Mouse (Mus musculus) limb, embryonic 13.5 days (tissue): ENCODE measurements around the gene Asb6. TPM values are rescaled to one million over a fixed set of nuclear protein-coding genes. Genes with fewer than 3 reads are reported as not detected.

Source experiments
- ATAC-seq: fragments of 200-750 bp; cut with Nextera tagmentation; 2 replicates; pipeline ENCODE4 v1.8.0; 2017; ENCODE audit warnings: low read depth, moderate number of reproducible peaks, moderate TSS enrichment; ENCODE audit not compliant: low FRiP score
- H3K27ac ChIP-seq: fragments of 300-500 bp; sonication (generic); 2 replicates; pipeline ENCODE4 v1.5.1; 2015; ENCODE audit warnings: inconsistent platforms, mild to moderate bottlenecking, moderate library complexity
- H3K27me3 ChIP-seq: fragments of 300-500 bp; sonication (generic); 2 replicates; pipeline ENCODE4 v1.6.1; 2015; ENCODE audit warnings: mild to moderate bottlenecking, inconsistent platforms
- H3K36me3 ChIP-seq: fragments of 300-500 bp; sonication (generic); 2 replicates; pipeline ENCODE4 v1.6.1; 2015; ENCODE audit warnings: inconsistent platforms, mild to moderate bottlenecking, moderate library complexity
- H3K4me1 ChIP-seq: fragments of 300-500 bp; sonication (generic); 2 replicates; pipeline ENCODE4 v1.6.1; 2015; ENCODE audit warnings: inconsistent platforms
- H3K4me2 ChIP-seq: fragments of 300-500 bp; sonication (generic); replicated peaks from 2 replicates; pipeline ENCODE4 v1.6.1; 2015; ENCODE audit warnings: inconsistent platforms, mild to moderate bottlenecking, moderate library complexity
- H3K4me3 ChIP-seq: fragments of 300-500 bp; sonication (generic); 2 replicates; pipeline ENCODE4 v1.5.1; 2015; ENCODE audit warnings: moderate library complexity, mild to moderate bottlenecking, inconsistent platforms
- H3K9ac ChIP-seq: fragments of 300-500 bp; sonication (generic); 2 replicates; pipeline ENCODE4 v1.6.1; 2015; ENCODE audit warnings: mild to moderate bottlenecking, inconsistent platforms
- H3K9me3 ChIP-seq: fragments of 300-500 bp; sonication (generic); 2 replicates; pipeline ENCODE4 v1.6.1; 2016; ENCODE audit warnings: inconsistent platforms
- WGBS: fragments of 180-500 bp; shearing (Covaris S2); methylation state at CpG from one replicate; pipeline ENCODE4 v1.1.7; 2015; 5-methylcytosine and 5-hydroxymethylcytosine counted together
- polyA plus RNA-seq: library from polyadenylated mRNA; unstranded; fragments of >200 nt; fragmentation: Nextera tagmentation; extraction: Ambion mirVana; gene quantifications from 2 replicates; pipeline ENCODE4 v1.2.1, GENCODE M21; 2015

The Asb6 gene
- polyA plus RNA-seq, 1 experiment from 2014 or later, result 39.2 TPM

GRCm38 (mm10) chr2:30829315-30829714 lies 818 bp downstream of the Asb6 start:
- no peak overlapping the region for H3K27ac ChIP-seq

GRCm38 (mm10) chr2:30827749-30828475 lies 2.2 kb downstream of the Asb6 start:
- peak; percentile 86 for ATAC-seq
- peak overlapping the region; percentile 97 for H3K4me2 ChIP-seq
- H3K9me3 ChIP-seq, result no peaks in the 10 kb centered on the region
- no peaks in the 10 kb centered on the region for H3K27me3 ChIP-seq
- WGBS, result under 1% methylated on average over 63 of the region's 63 CpGs
- H3K9ac ChIP-seq, result peak overlapping the region; percentile 96
- peaks cover 40% of the 10 kb centered on the region for H3K36me3 ChIP-seq
- peaks cover 33% of the 10 kb centered on the region for H3K4me1 ChIP-seq
- H3K4me3 ChIP-seq, result peak overlapping the region; percentile 99
- H3K27ac ChIP-seq, result peak overlapping the region; percentile 61; the same call in 1 of the 2 replicates

More at GRCm38 (mm10) chr2:30829315-30829714, 818 bp downstream of the Asb6 start:
- no peak for ATAC-seq
- Histone ChIP-seq H3K9ac (no peak overlapping the region), H3K27me3 (no peaks in the 10 kb centered on the region), H3K4me1 (peaks cover 38% of the 10 kb centered on the region), H3K4me2 (no peak overlapping the region), H3K4me3 (no peak overlapping the region), H3K9me3 (no peaks in the 10 kb centered on the region), H3K36me3 (peaks cover 26% of the 10 kb centered on the region)
- 41% methylated on average over 5 of the region's 5 CpGs for WGBS

- H3K4me1 ChIP-seq, result peaks cover 28% of the 10 kb centered on the region
- peaks cover 48% of the 10 kb centered on the region for H3K36me3 ChIP-seq
- peak overlapping the region; percentile 97 for H3K4me2 ChIP-seq
- no peaks in the 10 kb centered on the region for H3K27me3 ChIP-seq
- peak overlapping the region; percentile 61; the same call in 1 of the 2 replicates for H3K27ac ChIP-seq
- 0 out of 2 replicates have a peak, but pooled peaks have one; percentile 2 for ATAC-seq
- H3K9me3 ChIP-seq, result no peaks in the 10 kb centered on the region
- peak overlapping the region; percentile 96 for H3K9ac ChIP-seq
- peak overlapping the region; percentile 99 for H3K4me3 ChIP-seq
- 32% methylated on average over 26 of the region's 26 CpGs for WGBS
These were observed 3.0 kb downstream of the Asb6 start for GRCm38 (mm10) chr2:30826825-30827748.

- 73% methylated on average over 13 of the region's 13 CpGs for WGBS
- H3K9ac ChIP-seq, result no peak overlapping the region
- H3K4me3 ChIP-seq, result no peak overlapping the region
- peak; percentile 19; the same call in 1 of the 2 replicates for ATAC-seq
- H3K9me3 ChIP-seq, result peaks cover 9% of the 10 kb centered on the region; the same call in 1 of the 2 replicates
- H3K27ac ChIP-seq, result no peak overlapping the region
- H3K4me1 ChIP-seq, result peaks cover 24% of the 10 kb centered on the region
- no peak overlapping the region for H3K4me2 ChIP-seq
- peaks cover 81% of the 10 kb centered on the region for H3K36me3 ChIP-seq
- H3K27me3 ChIP-seq, result no peaks in the 10 kb centered on the region
These were observed 6.6 kb downstream of the Asb6 start for GRCm38 (mm10) chr2:30823385-30824153.

GRCm38 (mm10) chr2:30822460-30822859 lies 7.7 kb downstream of the Asb6 start:
- WGBS, result 94% methylated on average over 8 of the region's 8 CpGs
- peaks cover 9% of the 10 kb centered on the region; the same call in 1 of the 2 replicates for H3K9me3 ChIP-seq
- no peak overlapping the region for H3K4me3 ChIP-seq
- H3K4me2 ChIP-seq, result no peak overlapping the region
- no peak overlapping the region for H3K9ac ChIP-seq
- peaks cover 20% of the 10 kb centered on the region for H3K4me1 ChIP-seq
- no peak for ATAC-seq
- H3K36me3 ChIP-seq, result peaks cover 92% of the 10 kb centered on the region
- no peaks in the 10 kb centered on the region for H3K27me3 ChIP-seq
- H3K27ac ChIP-seq, result no peak overlapping the region

DNA sequence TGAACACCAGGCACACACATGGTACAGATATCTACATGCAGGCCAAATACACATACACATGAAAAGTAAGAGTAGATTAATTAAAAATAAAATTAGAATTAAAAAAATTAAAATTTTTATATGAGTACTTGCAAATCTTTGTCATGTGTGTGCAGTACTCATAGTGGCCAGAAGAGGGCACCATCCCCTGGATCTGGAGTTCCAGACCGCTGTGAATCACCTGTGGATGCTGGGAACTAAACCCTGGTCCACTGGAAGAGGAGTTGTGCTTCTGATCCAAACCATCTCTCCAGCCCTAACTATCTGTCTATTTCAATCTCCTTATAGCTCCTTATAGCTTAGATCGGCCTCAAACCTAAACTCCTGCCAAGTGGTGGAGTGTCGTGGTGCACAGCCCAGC lies 9.1 kb downstream of the Asb6 start:
- 89% methylated on average over 3 of the region's 3 CpGs for WGBS
- H3K4me1 ChIP-seq, result peaks cover 8% of the 10 kb centered on the region; the same call in 1 of the 2 replicates

GRCm38 (mm10) chr2:30819873-30820272 lies 10.3 kb downstream of the Asb6 start:
- Histone ChIP-seq H3K9ac (no peak overlapping the region), H3K36me3 (peaks cover 95% of the 10 kb centered on the region), H3K4me2 (no peak overlapping the region), H3K4me3 (no peak overlapping the region), H3K4me1 (peaks cover 8% of the 10 kb centered on the region; the same call in 1 of the 2 replicates), H3K27ac (no peak overlapping the region), H3K9me3 (peaks cover 9% of the 10 kb centered on the region; the same call in 1 of the 2 replicates), H3K27me3 (no peaks in the 10 kb centered on the region)
- ATAC-seq, result no peak
- WGBS, result 94% methylated on average over 5 of the region's 5 CpGs

More for the DNA sequence above, 9.1 kb downstream of the Asb6 start:
- H3K4me3 ChIP-seq, result no peak overlapping the region
- no peak overlapping the region for H3K27ac ChIP-seq
- no peak overlapping the region for H3K4me2 ChIP-seq
- peaks cover 9% of the 10 kb centered on the region; the same call in 1 of the 2 replicates for H3K9me3 ChIP-seq
- ATAC-seq, result no peak
- H3K27me3 ChIP-seq, result no peaks in the 10 kb centered on the region
- no peak overlapping the region for H3K9ac ChIP-seq
- H3K36me3 ChIP-seq, result peaks cover 95% of the 10 kb centered on the region

DNA sequence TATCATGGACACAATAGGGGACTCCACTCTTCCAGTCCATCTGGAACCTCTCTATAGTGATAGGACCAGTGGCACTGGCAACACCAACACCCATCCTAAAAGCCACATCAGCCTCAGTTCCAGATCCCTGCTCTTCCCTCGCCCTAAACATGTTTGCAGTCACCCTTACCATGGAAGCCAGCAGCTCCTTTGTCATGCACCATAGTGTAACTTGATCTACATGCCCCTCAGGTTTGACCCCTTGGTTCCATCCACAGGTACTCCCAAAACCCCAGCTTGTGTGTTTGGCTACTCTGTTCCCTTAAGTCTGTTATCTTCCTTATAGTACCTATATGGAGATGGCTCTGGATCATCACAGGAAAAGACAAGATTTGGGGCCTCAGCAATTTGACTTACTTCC lies 13.8 kb downstream of the Asb6 start:
- Histone ChIP-seq H3K9me3 (peaks cover 9% of the 10 kb centered on the region; the same call in 1 of the 2 replicates), H3K4me2 (no peak overlapping the region), H3K27me3 (no peaks in the 10 kb centered on the region), H3K4me3 (no peak overlapping the region), H3K9ac (no peak overlapping the region), H3K27ac (no peak overlapping the region), H3K4me1 (no peaks in the 10 kb centered on the region), H3K36me3 (peaks cover 97% of the 10 kb centered on the region)
- no peak for ATAC-seq
- WGBS, result 90% methylated on average over 1 of the region's 1 CpGs

DNA sequence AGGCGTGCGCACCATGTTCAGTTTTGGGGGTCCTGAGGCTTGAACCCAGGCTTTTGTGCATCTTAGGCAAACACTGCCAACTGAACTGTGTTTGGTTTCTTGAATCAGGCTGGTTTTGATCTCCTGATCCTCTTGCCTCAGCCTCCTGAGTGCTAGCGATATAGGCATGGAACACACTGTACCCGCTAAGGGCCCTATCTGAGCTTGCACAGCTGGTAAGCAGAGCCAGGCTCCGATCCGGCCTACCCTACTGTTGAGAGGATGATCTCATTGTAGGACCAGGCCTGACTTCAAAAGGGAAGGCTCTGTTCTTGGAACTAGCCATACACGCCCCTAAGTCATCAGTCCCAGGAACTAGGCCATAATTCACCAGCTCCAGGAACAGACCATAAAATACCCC lies 19.6 kb downstream of the Asb6 start:
- Histone ChIP-seq H3K27me3 (no peaks in the 10 kb centered on the region), H3K36me3 (peaks cover 52% of the 10 kb centered on the region), H3K4me1 (peaks cover 26% of the 10 kb centered on the region), H3K9me3 (no peaks in the 10 kb centered on the region), H3K27ac (no peak overlapping the region), H3K4me2 (no peak overlapping the region), H3K4me3 (no peak overlapping the region), H3K9ac (peak overlapping the region; percentile 31; the same call in 1 of the 2 replicates)
- ATAC-seq, result no peak
- WGBS, result 72% methylated on average over 7 of the region's 7 CpGs

- 90% methylated on average over 5 of the region's 5 CpGs for WGBS
- peak overlapping the region; percentile 91 for H3K4me2 ChIP-seq
- H3K27me3 ChIP-seq, result no peaks in the 10 kb centered on the region
- H3K9ac ChIP-seq, result peak overlapping the region; percentile 9; the same call in 1 of the 2 replicates
- no peak overlapping the region for H3K4me3 ChIP-seq
- peaks cover 33% of the 10 kb centered on the region for H3K4me1 ChIP-seq
- H3K9me3 ChIP-seq, result no peaks in the 10 kb centered on the region
- ATAC-seq, result no peak
- peaks cover 42% of the 10 kb centered on the region for H3K36me3 ChIP-seq
- no peak overlapping the region for H3K27ac ChIP-seq
These were observed 20.6 kb downstream of the Asb6 start for GRCm38 (mm10) chr2:30809503-30809902.

DNA sequence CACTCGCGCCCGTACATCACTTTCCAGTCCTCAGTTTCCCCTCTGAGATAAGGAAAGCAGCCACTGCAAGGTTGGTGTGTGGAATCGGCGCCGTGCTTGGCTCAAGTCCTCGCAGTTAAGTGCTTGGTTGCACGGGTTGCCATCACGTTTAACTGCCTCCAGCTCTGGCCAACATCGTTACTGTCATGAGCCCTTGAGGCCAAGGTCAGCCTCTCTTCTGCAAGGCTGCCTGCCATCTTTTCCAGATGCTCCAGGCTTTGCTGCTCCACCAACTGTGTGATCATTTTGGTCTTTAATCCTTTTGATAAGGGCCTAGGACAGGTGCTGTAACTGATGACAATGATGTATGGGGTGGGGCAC lies 21.9 kb downstream of the Asb6 start:
- H3K27ac ChIP-seq, result peak overlapping the region; percentile 72
- H3K4me2 ChIP-seq, result peak overlapping the region; percentile 91
- peaks cover 34% of the 10 kb centered on the region for H3K4me1 ChIP-seq
- peak overlapping the region; percentile 91 for H3K9ac ChIP-seq
- peaks cover 2% of the 10 kb centered on the region; the same call in 1 of the 2 replicates for H3K27me3 ChIP-seq
- peak overlapping the region; percentile 83 for H3K4me3 ChIP-seq
- ATAC-seq, result no peak
- H3K9me3 ChIP-seq, result no peaks in the 10 kb centered on the region
- 2% methylated on average over 10 of the region's 10 CpGs for WGBS
- peaks cover 29% of the 10 kb centered on the region for H3K36me3 ChIP-seq
